Mouse (Mus musculus): ENCODE data around the gene Prrg3. TPM values are rescaled to one million over a fixed set of nuclear protein-coding genes. Genes with fewer than 3 reads are reported as not detected.

Prrg3 gene
- total and polyA plus RNA-seq, 2 experiments from 2014 or later: 4.7 to 14.9 TPM

GRCm38 (mm10) chrX:71983205-71983604 is 20.8 kb downstream of the Prrg3 start:
- Histone ChIP-seq H3K36me3 (replicated peaks; ENCODE audit: control insufficient read depth, insufficient read depth, low read length) (no peaks in the 10 kb centered on the region), H3K27ac (ENCODE audit: low read depth) (no peak overlapping the region), H3K9me3 (replicated peaks; ENCODE audit: control insufficient read depth, low read length) (no peaks in the 10 kb centered on the region), H3K9ac (replicated peaks; ENCODE audit: low read depth, low read length) (no peak overlapping the region), H3K4me3 (ENCODE audit: low read depth, low read length) (no peak overlapping the region), H3K27me3 (ENCODE audit: control insufficient read depth, insufficient read depth, low read length) (no peaks in the 10 kb centered on the region), H3K4me2 (ENCODE audit: low read depth, low read length) (no peak overlapping the region), H3K4me1 (ENCODE audit: control insufficient read depth, insufficient read depth) (no peaks in the 10 kb centered on the region)
- TF ChIP-seq EP300 (IDR thresholded peaks at IDR 0.05; ENCODE audit: low read depth): no peak
- DNase-seq (ENCODE audit: low spot score): no peak
- ATAC-seq (ENCODE audit: insufficient read depth, low read depth): no peak
- WGBS: 55% methylated on average over 2 of the region's 2 CpGs

GRCm38 (mm10) chrX:71983775-71984174 is 21.4 kb downstream of the Prrg3 start:
- Histone ChIP-seq H3K9me3 (replicated peaks; ENCODE audit: control insufficient read depth, low read length) (no peaks in the 10 kb centered on the region), H3K4me2 (ENCODE audit: low read depth, low read length) (no peak overlapping the region), H3K36me3 (replicated peaks; ENCODE audit: control insufficient read depth, insufficient read depth, low read length) (no peaks in the 10 kb centered on the region), H3K4me3 (ENCODE audit: low read depth, low read length) (no peak overlapping the region), H3K4me1 (ENCODE audit: control insufficient read depth, insufficient read depth) (no peaks in the 10 kb centered on the region), H3K9ac (replicated peaks; ENCODE audit: low read depth, low read length) (no peak overlapping the region), H3K27ac (ENCODE audit: low read depth) (no peak overlapping the region), H3K27me3 (ENCODE audit: control insufficient read depth, insufficient read depth, low read length) (no peaks in the 10 kb centered on the region)
- DNase-seq (ENCODE audit: low spot score) (no peak), ATAC-seq (ENCODE audit: insufficient read depth, low read depth) (no peak)
- WGBS: 69% methylated on average over 1 of the region's 1 CpGs
- TF ChIP-seq EP300 (IDR thresholded peaks at IDR 0.05; ENCODE audit: low read depth) (no peak), CTCF (IDR thresholded peaks at IDR 0.05; ENCODE audit: low read depth) (peak; percentile 39)

- no peak within 1 kb of the TSS for H3K9ac ChIP-seq (replicated peaks; ENCODE audit: low read depth, low read length)
- H3K27ac ChIP-seq (ENCODE audit: low read depth): no peak within 1 kb of the TSS
- WGBS: 64% methylated on average over 3 of the region's 3 CpGs
- H3K9me3 ChIP-seq (replicated peaks; ENCODE audit: control insufficient read depth, low read length): no peaks in the 10 kb centered on the region
- no peak within 1 kb of the TSS for H3K4me2 ChIP-seq (ENCODE audit: low read depth, low read length)
- ATAC-seq (ENCODE audit: insufficient read depth, low read depth) (no peak), DNase-seq (ENCODE audit: low spot score) (no peak)
- TF ChIP-seq CTCF (IDR thresholded peaks at IDR 0.05; ENCODE audit: low read depth) (no peak), EP300 (IDR thresholded peaks at IDR 0.05; ENCODE audit: low read depth) (no peak)
- H3K36me3 ChIP-seq (replicated peaks; ENCODE audit: control insufficient read depth, insufficient read depth, low read length): no peaks in the 10 kb centered on the region
- no peaks in the 10 kb centered on the region for H3K4me1 ChIP-seq (ENCODE audit: control insufficient read depth, insufficient read depth)
- no peak within 1 kb of the TSS for H3K4me3 ChIP-seq (ENCODE audit: low read depth, low read length)
- no peaks in the 10 kb centered on the region for H3K27me3 ChIP-seq (ENCODE audit: control insufficient read depth, insufficient read depth, low read length)
Observed at GRCm38 (mm10) chrX:71991549-71991948, 29.1 kb downstream of the Prrg3 start, which contains the start of gene Cnga2. Cnga2 (plus strand) TSS chrX:71991849.

- ATAC-seq (ENCODE audit: insufficient read depth, low read depth) (no peak), DNase-seq (ENCODE audit: low spot score) (no peak)
- WGBS: 38% methylated on average over 1 of the region's 1 CpGs
- Histone ChIP-seq H3K9me3 (replicated peaks; ENCODE audit: control insufficient read depth, low read length) (no peaks in the 10 kb centered on the region), H3K27ac (ENCODE audit: low read depth) (no peak overlapping the region), H3K27me3 (ENCODE audit: control insufficient read depth, insufficient read depth, low read length) (no peaks in the 10 kb centered on the region), H3K4me3 (ENCODE audit: low read depth, low read length) (no peak overlapping the region), H3K4me1 (ENCODE audit: control insufficient read depth, insufficient read depth) (no peaks in the 10 kb centered on the region), H3K36me3 (replicated peaks; ENCODE audit: control insufficient read depth, insufficient read depth, low read length) (no peaks in the 10 kb centered on the region), H3K9ac (replicated peaks; ENCODE audit: low read depth, low read length) (no peak overlapping the region), H3K4me2 (ENCODE audit: low read depth, low read length) (no peak overlapping the region)
- no peak for TF ChIP-seq CTCF (IDR thresholded peaks at IDR 0.05; ENCODE audit: low read depth)
Observed at GRCm38 (mm10) chrX:71995972-71996371, 33.5 kb downstream of the Prrg3 start.

- Histone ChIP-seq H3K4me3 (ENCODE audit: low read depth, low read length) (no peak overlapping the region), H3K27ac (ENCODE audit: low read depth) (no peak overlapping the region), H3K36me3 (replicated peaks; ENCODE audit: control insufficient read depth, insufficient read depth, low read length) (no peaks in the 10 kb centered on the region), H3K27me3 (ENCODE audit: control insufficient read depth, insufficient read depth, low read length) (no peaks in the 10 kb centered on the region), H3K4me2 (ENCODE audit: low read depth, low read length) (no peak overlapping the region), H3K9me3 (replicated peaks; ENCODE audit: control insufficient read depth, low read length) (no peaks in the 10 kb centered on the region), H3K4me1 (ENCODE audit: control insufficient read depth, insufficient read depth) (no peaks in the 10 kb centered on the region), H3K9ac (replicated peaks; ENCODE audit: low read depth, low read length) (no peak overlapping the region)
- ATAC-seq (ENCODE audit: insufficient read depth, low read depth): no peak
- TF ChIP-seq EP300 (IDR thresholded peaks at IDR 0.05; ENCODE audit: low read depth) (no peak), CTCF (IDR thresholded peaks at IDR 0.05; ENCODE audit: low read depth) (no peak)
- DNase-seq (ENCODE audit: low spot score): no peak
Observed at GRCm38 (mm10) chrX:72009930-72010329, 47.5 kb downstream of the Prrg3 start.

- DNase-seq (ENCODE audit: low spot score): peak; percentile 39
- WGBS: 46% methylated on average over 9 of the region's 9 CpGs
- H3K27me3 ChIP-seq (ENCODE audit: control insufficient read depth, insufficient read depth, low read length): no peaks in the 10 kb centered on the region
- no peaks in the 10 kb centered on the region for H3K4me1 ChIP-seq (ENCODE audit: control insufficient read depth, insufficient read depth)
- peak; percentile 86 for ATAC-seq (ENCODE audit: insufficient read depth, low read depth)
- H3K4me2 ChIP-seq (ENCODE audit: low read depth, low read length): 0 out of 2 replicates have a peak overlapping the region, but pooled peaks have one; percentile 1
- H3K36me3 ChIP-seq (replicated peaks; ENCODE audit: control insufficient read depth, insufficient read depth, low read length): no peaks in the 10 kb centered on the region
- TF ChIP-seq EP300 (IDR thresholded peaks at IDR 0.05; ENCODE audit: low read depth) (no peak), CTCF (IDR thresholded peaks at IDR 0.05; ENCODE audit: low read depth) (no peak)
- no peak overlapping the region for H3K9ac ChIP-seq (replicated peaks; ENCODE audit: low read depth, low read length)
- H3K9me3 ChIP-seq (replicated peaks; ENCODE audit: control insufficient read depth, low read length): no peaks in the 10 kb centered on the region
- no peak overlapping the region for H3K4me3 ChIP-seq (ENCODE audit: low read depth, low read length)
- H3K27ac ChIP-seq (ENCODE audit: low read depth): peak overlapping the region; percentile 64
Observed at GRCm38 (mm10) chrX:72012236-72012635, 49.8 kb downstream of the Prrg3 start.
